Mouse (Mus musculus) spleen, adult 18-20 months (tissue): ENCODE measurements around the gene Gm10234.

Source experiments
- DNase-seq, 2 experiments: peaks; one replicate each; pipeline ENCODE4 v3.0.0; 2022; ENCODE audit warnings: mixed read lengths in 2 of 2

Gm10234 gene

GRCm38 (mm10) chr6:95321812-95322211 is at the start of gene Gm10234:
TSS of gene Gm10234 (plus strand) at chr6:95322112.
- DNase-seq, result no peak

- DNase-seq, result no peak
These were observed 44.3 kb upstream of the Gm10234 start for GRCm38 (mm10) chr6:95277633-95278032.

- no peak for DNase-seq
These were observed 25.9 kb upstream of the Gm10234 start for GRCm38 (mm10) chr6:95296025-95296424.

GRCm38 (mm10) chr6:95298387-95298786 is 23.5 kb upstream of the Gm10234 start:
- DNase-seq, result no peak

- DNase-seq, result no peak
These were observed 21.3 kb upstream of the Gm10234 start for GRCm38 (mm10) chr6:95300658-95301057.

GRCm38 (mm10) chr6:95331191-95331590 is 9.3 kb downstream of the Gm10234 start:
- DNase-seq, result no peak

- no peak for DNase-seq
These were observed 12.9 kb downstream of the Gm10234 start for GRCm38 (mm10) chr6:95334781-95335180.

- no peak for DNase-seq
These were observed 27.5 kb downstream of the Gm10234 start for GRCm38 (mm10) chr6:95349378-95349777.

GRCm38 (mm10) chr6:95353043-95353442 is 31.1 kb downstream of the Gm10234 start:
- no peak for DNase-seq

GRCm38 (mm10) chr6:95353886-95354285 is 32.0 kb downstream of the Gm10234 start:
- no peak for DNase-seq

- no peak for DNase-seq
These were observed 38.2 kb downstream of the Gm10234 start for GRCm38 (mm10) chr6:95360084-95360483.

GRCm38 (mm10) chr6:95362707-95363106 is 40.8 kb downstream of the Gm10234 start:
- DNase-seq, result no peak

GRCm38 (mm10) chr6:95371811-95372210 is 49.9 kb downstream of the Gm10234 start:
- DNase-seq, result no peak
